Mouse (Mus musculus) heart, embryonic 14.5 days (tissue): ENCODE data around the gene Ccdc187. TPM values are rescaled to one million over a fixed set of nuclear protein-coding genes. Genes with fewer than 3 reads are reported as not detected.

Source experiments
- ATAC-seq: fragments of 200-750 bp; cut with Nextera tagmentation; 2 replicates; pipeline ENCODE4 v1.8.0; 2017; ENCODE audit warnings: low read depth, moderate TSS enrichment; ENCODE audit not compliant: insufficient number of reproducible peaks, insufficient read depth, low FRiP score
- H3K27ac ChIP-seq, 2 experiments: fragments of 200-500 bp in 1 of 2; fragments of 300-500 bp in 1 of 2; sonication (generic) in 1 of 2; replicated peaks in 1 of 2; 2 replicates each; pipeline ENCODE4 v1.5.1; 2012 to 2014; ENCODE audit warnings: low read depth in 2 of 2, low read length in 2 of 2, control low read depth in 1 of 2, mild to moderate bottlenecking in 1 of 2, mixed read lengths in 1 of 2; ENCODE audit not compliant: control insufficient read depth in 1 of 2, insufficient read depth in 1 of 2
- H3K27me3 ChIP-seq: fragments of 300-500 bp; sonication (generic); 2 replicates; pipeline ENCODE4 v1.6.1; 2014; ENCODE audit warnings: mild to moderate bottlenecking, low read length, control low read depth; ENCODE audit not compliant: control insufficient read depth, insufficient read depth
- H3K36me3 ChIP-seq: fragments of 300-500 bp; sonication (generic); 2 replicates; pipeline ENCODE4 v1.6.1; 2014; ENCODE audit warnings: mild to moderate bottlenecking, control low read depth, low read length, mixed read lengths; ENCODE audit not compliant: control insufficient read depth, insufficient read depth
- H3K4me1 ChIP-seq, 2 experiments: fragments of 200-500 bp in 1 of 2; fragments of 300-500 bp in 1 of 2; sonication (generic) in 1 of 2; 2 replicates each; pipeline ENCODE4 v1.6.1; 2012 to 2014; ENCODE audit warnings: low read length in 2 of 2, control low read depth in 1 of 2, mixed read lengths in 1 of 2; ENCODE audit not compliant: control insufficient read depth in 2 of 2, insufficient read depth in 2 of 2
- H3K4me2 ChIP-seq: fragments of 300-500 bp; sonication (generic); 2 replicates; pipeline ENCODE4 v1.6.1; 2014; ENCODE audit warnings: mild to moderate bottlenecking, low read length
- H3K4me3 ChIP-seq, 2 experiments: fragments of 200-500 bp in 1 of 2; fragments of 300-500 bp in 1 of 2; sonication (generic) in 1 of 2; 2 replicates each; pipeline ENCODE4 v1.5.1; 2012 to 2014; ENCODE audit warnings: low read length in 2 of 2, mild to moderate bottlenecking in 2 of 2, control low read depth in 1 of 2, low read depth in 1 of 2, moderate library complexity in 1 of 2; ENCODE audit not compliant: control insufficient read depth in 1 of 2, insufficient read depth in 1 of 2
- H3K9ac ChIP-seq: fragments of 300-500 bp; sonication (generic); 2 replicates; pipeline ENCODE4 v1.6.1; 2014; ENCODE audit warnings: mild to moderate bottlenecking, low read length
- H3K9me3 ChIP-seq: fragments of 300-500 bp; sonication (generic); 2 replicates; pipeline ENCODE4 v1.6.1; 2016; ENCODE audit warnings: low read length, control low read depth; ENCODE audit not compliant: control insufficient read depth
- WGBS: fragments of 180-500 bp; shearing (Covaris S2); extraction: QIAGEN DNeasy Blood & Tissue Kit; methylation state at CpG from one replicate; pipeline ENCODE4 v1.1.7; 2014; 5-methylcytosine and 5-hydroxymethylcytosine counted together
- polyA plus RNA-seq: library from polyadenylated mRNA; unstranded; fragments of >200 nt; fragmentation: Nextera tagmentation; extraction: Ambion mirVana; gene quantifications from 2 replicates; pipeline ENCODE4 v1.2.1, GENCODE M21; 2014

The Ccdc187 gene
- polyA plus RNA-seq, 1 experiment from 2014 or later, result 0.16 TPM

DNA sequence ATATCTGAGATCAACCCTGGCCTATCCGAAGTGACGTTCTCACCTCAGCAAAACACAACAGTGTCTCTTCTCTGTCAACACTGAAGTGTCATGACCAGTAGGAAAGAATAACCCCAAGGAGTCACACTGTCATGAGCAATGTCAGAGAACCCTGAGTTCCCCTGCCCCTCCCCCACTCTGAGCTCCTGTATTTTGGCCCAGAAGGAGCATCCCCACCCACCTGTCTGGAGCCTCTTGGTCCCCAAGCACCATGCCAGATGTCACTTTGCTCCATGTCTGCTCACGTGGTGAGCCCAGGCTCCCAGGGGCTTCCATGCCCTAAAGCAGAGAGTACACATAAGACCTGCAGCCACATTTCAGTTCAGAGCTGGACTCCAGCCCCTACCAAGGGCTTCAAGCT, 14.6 kb downstream of the Ccdc187 start:
- Histone ChIP-seq H3K36me3 (no peaks in the 10 kb centered on the region), H3K9me3 (no peaks in the 10 kb centered on the region), H3K4me2 (no peak overlapping the region), H3K9ac (no peak overlapping the region), H3K27ac (no peak overlapping the region), H3K4me1 (no peaks in the 10 kb centered on the region), H3K27me3 (no peaks in the 10 kb centered on the region), H3K4me3 (no peak overlapping the region)
- ATAC-seq, result no peak
- 77% methylated on average over 3 of the region's 3 CpGs for WGBS

DNA sequence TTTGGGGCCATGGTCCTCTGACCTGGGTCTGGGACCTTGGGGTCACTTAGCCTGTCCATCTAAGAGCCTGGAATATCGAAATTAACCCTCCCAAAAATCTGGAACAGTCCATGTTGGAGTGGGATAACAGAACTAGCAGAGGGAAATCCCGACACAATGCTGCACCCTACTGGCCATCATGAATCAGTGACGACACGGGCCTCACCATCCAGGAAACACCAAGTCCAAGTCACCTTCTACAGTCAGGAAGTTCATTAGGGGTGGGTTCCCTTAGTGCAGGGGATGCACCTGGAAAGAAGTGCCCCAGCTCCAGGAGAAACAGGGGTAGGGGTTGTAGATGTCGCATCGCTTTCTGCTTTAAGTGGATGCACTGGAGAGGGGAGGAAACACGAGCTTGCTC, 20.7 kb downstream of the Ccdc187 start:
- no peaks in the 10 kb centered on the region for H3K9me3 ChIP-seq
- no peaks in the 10 kb centered on the region for H3K36me3 ChIP-seq
- H3K27me3 ChIP-seq, result no peaks in the 10 kb centered on the region
- no peak overlapping the region for H3K4me3 ChIP-seq
- no peak overlapping the region for H3K27ac ChIP-seq
- no peak overlapping the region for H3K9ac ChIP-seq
- no peaks in the 10 kb centered on the region for H3K4me1 ChIP-seq
- ATAC-seq, result no peak
- no peak overlapping the region for H3K4me2 ChIP-seq
- WGBS, result 19% methylated on average over 7 of the region's 7 CpGs

DNA sequence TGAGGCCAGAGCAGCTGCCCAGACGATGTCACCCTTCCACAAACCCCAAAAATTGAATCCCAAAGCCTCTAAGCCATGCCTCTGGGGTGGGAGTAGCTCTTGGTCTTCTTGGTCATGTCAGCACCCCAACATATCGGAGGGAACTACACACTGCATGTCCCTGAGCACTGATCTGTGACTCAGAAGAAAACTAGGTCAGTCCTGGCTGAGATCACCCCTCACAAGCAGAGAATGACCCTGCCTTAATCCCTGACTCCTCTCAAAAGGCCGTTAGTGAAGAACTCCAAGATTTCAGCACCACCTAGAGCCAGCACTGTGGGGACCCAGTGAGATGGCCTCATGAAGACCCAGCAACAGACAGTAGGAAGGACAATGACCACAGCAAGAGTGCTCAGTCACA, 26.1 kb downstream of the Ccdc187 start:
- no peak for ATAC-seq
- no peak overlapping the region for H3K4me2 ChIP-seq
- no peaks in the 10 kb centered on the region; a peak in 1 of 4 replicates for H3K4me1 ChIP-seq
- H3K9ac ChIP-seq, result no peak overlapping the region
- no peak overlapping the region for H3K27ac ChIP-seq
- H3K9me3 ChIP-seq, result no peaks in the 10 kb centered on the region
- no peaks in the 10 kb centered on the region for H3K36me3 ChIP-seq
- no peaks in the 10 kb centered on the region for H3K27me3 ChIP-seq
- no peak overlapping the region for H3K4me3 ChIP-seq
- WGBS, result 52% methylated on average over 3 of the region's 3 CpGs

DNA sequence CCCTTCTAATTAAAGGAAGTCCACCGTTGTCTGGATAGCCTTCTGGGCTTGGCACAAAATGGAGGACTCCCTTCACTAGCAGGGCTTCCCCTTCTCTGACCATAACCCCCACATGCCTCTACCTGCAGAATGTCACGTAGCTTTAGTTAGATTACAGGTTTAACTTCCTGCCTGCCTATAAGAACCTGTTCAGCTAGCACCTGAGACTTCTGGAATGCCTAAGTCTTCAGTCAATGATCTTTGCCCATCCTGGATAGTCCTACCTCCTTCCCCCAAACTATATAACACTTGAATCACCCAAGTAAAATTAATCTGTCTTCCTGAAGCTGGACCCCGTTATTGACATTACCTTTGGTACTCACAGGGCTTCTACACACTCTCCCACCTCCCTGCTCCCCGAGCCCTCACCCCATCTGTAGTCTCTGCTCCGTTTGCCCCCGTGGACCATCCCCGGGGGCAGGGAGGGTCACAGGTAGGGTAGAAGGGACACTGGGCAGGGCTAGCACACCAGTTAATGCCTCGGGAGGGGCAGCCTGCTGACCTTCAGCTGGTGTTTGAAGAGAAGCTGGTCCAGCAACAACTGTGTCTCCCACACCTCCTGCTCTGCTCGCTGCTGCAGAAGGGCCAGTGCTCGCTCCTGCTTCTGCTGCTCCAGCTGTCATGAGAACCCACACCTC, 28.2 kb downstream of the Ccdc187 start:
- H3K9me3 ChIP-seq, result no peaks in the 10 kb centered on the region
- no peaks in the 10 kb centered on the region for H3K36me3 ChIP-seq
- no peak for ATAC-seq
- no peak overlapping the region for H3K4me2 ChIP-seq
- H3K27me3 ChIP-seq, result no peaks in the 10 kb centered on the region
- H3K4me3 ChIP-seq, result no peak overlapping the region
- H3K27ac ChIP-seq, result no peak overlapping the region
- WGBS, result 69% methylated on average over 10 of the region's 10 CpGs
- no peaks in the 10 kb centered on the region; a peak in 1 of 4 replicates for H3K4me1 ChIP-seq
- H3K9ac ChIP-seq, result no peak overlapping the region

DNA sequence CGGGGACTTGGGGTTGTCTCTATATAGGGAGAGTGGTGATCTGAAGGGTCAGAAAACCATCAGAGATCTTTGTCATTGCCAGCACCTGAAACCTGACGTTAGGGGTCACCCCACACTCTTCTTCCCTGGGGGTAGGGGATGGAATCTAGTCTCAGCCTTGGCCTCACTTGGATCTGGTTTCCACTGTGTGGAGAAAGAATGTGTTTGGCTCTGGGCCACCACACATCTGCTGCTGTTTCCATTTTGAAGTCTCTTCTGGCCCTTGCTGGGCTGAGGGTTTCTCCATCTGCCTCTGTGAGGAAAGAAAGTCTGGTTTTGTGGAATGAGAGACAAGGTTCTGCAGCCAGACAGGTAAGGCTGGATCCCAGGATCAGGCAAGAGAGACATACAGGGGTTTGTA, 29.3 kb downstream of the Ccdc187 start:
- Histone ChIP-seq H3K27ac (no peak overlapping the region), H3K9me3 (no peaks in the 10 kb centered on the region), H3K4me2 (no peak overlapping the region), H3K4me3 (no peak overlapping the region), H3K27me3 (no peaks in the 10 kb centered on the region), H3K36me3 (no peaks in the 10 kb centered on the region), H3K4me1 (no peaks in the 10 kb centered on the region; a peak in 1 of 4 replicates), H3K9ac (no peak overlapping the region)
- no peak for ATAC-seq
- WGBS, result 59% methylated on average over 2 of the region's 2 CpGs

DNA sequence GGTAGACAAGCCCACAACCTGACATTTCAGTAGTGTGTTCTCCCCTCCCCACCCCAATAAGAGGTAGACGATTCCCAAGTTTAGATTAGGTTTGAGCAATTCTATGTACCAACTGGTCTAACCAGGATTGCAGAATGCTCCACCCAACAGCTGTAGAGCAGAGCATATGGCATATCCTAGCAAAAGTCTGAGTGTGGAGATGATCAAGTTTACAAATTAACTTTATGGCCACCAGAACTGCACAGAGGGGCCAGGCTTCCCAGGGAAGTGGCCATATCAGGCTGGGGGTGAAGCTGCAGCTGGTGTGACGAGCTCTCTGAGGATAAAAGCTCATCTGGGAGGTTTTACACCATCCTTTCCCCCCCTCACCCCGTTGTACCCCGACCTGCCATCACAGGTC, 29.7 kb downstream of the Ccdc187 start:
- Histone ChIP-seq H3K27ac (no peak overlapping the region), H3K4me1 (no peaks in the 10 kb centered on the region; a peak in 1 of 4 replicates), H3K27me3 (no peaks in the 10 kb centered on the region), H3K4me2 (no peak overlapping the region), H3K9ac (no peak overlapping the region), H3K36me3 (no peaks in the 10 kb centered on the region), H3K9me3 (no peaks in the 10 kb centered on the region), H3K4me3 (no peak overlapping the region)
- WGBS, result 67% methylated on average over 4 of the region's 4 CpGs
- no peak for ATAC-seq

DNA sequence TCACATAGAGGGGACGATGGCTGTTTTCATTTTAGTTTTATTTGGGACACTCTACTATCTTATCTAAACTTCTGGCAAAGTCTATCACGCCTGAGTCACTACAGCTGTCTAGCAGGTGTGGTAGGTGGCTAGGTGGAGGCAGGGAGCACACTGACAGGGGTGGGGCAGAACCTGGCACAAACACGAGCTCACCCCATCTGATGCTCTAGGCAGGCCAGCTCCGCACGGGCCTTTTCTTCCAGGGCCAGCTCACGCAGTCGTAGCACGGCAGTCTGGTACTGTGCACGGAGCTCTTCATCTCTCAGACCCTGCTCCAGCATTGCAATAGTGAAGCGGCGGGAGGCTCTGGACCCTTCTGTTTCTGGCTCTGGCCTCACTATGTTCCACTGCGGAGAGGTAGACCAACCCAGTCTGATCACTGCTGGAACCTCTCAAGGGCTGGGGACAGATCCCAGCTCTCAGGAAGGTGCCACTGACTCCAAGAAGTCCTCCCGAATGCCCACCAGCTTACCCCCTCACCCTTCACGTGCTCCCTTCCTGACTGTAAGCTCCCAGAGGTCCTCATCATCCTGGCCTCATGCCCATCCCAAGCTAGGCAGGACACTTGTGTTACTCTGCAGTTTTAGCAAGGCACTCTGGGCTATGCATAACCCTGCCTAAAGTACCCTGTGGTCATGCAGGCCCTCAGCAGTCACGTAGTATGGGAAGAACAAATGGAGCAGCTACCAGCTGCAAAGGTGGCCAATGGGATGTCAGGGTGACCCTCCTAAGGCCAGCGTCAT, 36.9 kb downstream of the Ccdc187 start:
- H3K36me3 ChIP-seq, result no peaks in the 10 kb centered on the region
- no peak overlapping the region for H3K9ac ChIP-seq
- no peak overlapping the region for H3K4me3 ChIP-seq
- H3K4me2 ChIP-seq, result no peak overlapping the region
- H3K27ac ChIP-seq, result no peak overlapping the region
- H3K27me3 ChIP-seq, result peaks cover 5% of the 10 kb centered on the region
- no peaks in the 10 kb centered on the region for H3K4me1 ChIP-seq
- ATAC-seq, result no peak
- WGBS, result 79% methylated on average over 16 of the region's 16 CpGs
- H3K9me3 ChIP-seq, result no peaks in the 10 kb centered on the region
